Mouse (Mus musculus) myocyte (in vitro differentiated cells): ENCODE results near the gene Dcaf17. TPM values are rescaled to one million over a fixed set of nuclear protein-coding genes. Genes with fewer than 3 reads are reported as not detected.

Source experiments
- H3K27me3 ChIP-seq: one replicate; pipeline ENCODE4 v1.6.1; 2011; ENCODE audit not compliant: control insufficient read depth, insufficient read depth, insufficient read length
- H3K36me3 ChIP-seq: one replicate; pipeline ENCODE4 v1.6.1; 2011; ENCODE audit not compliant: control insufficient read depth, insufficient read depth
- H3K4me2 ChIP-seq: one replicate; pipeline ENCODE4 v1.6.1; 2011; ENCODE audit warnings: low read depth, control low read depth
- H3K4me3 ChIP-seq: one replicate; pipeline ENCODE4 v1.5.1; 2011; ENCODE audit warnings: mild to moderate bottlenecking, control low read depth, moderate library complexity
- H3K79me2 ChIP-seq: one replicate; pipeline ENCODE4 v1.6.1; 2011; ENCODE audit not compliant: control insufficient read depth, insufficient read depth
- H3ac ChIP-seq: one replicate; pipeline ENCODE4 v1.6.1; 2011; ENCODE audit not compliant: control insufficient read depth, insufficient read length
- CEBPB ChIP-seq: IDR thresholded peaks from 2 replicates; pipeline ENCODE4 v1.6.1; 2011; ENCODE audit warnings: mild to moderate bottlenecking, moderate library complexity; ENCODE audit not compliant: poor library complexity, insufficient read depth, severe bottlenecking
- E2F4 ChIP-seq: IDR thresholded peaks from one replicate; pipeline ENCODE4 v1.6.1; 2011; ENCODE audit warnings: mild to moderate bottlenecking, control low read depth, moderate library complexity; ENCODE audit not compliant: insufficient read depth
- MAX ChIP-seq: IDR thresholded peaks from one replicate; pipeline ENCODE4 v1.6.1; 2011; ENCODE audit warnings: low read depth, mild to moderate bottlenecking, control low read depth
- MYOD1 ChIP-seq, 3 experiments: IDR thresholded peaks; one replicate each; pipeline ENCODE4 v1.6.1; 2011; ENCODE audit warnings: control low read depth in 2 of 3, low read depth in 2 of 3, mild to moderate bottlenecking in 2 of 3, moderate library complexity in 1 of 3; ENCODE audit not compliant: insufficient read length in 2 of 3, control insufficient read depth in 1 of 3
- MYOG ChIP-seq, 3 experiments: IDR thresholded peaks; one replicate each; pipeline ENCODE4 v1.6.1; 2011; ENCODE audit warnings: control low read depth in 2 of 3, low read depth in 2 of 3, mild to moderate bottlenecking in 2 of 3; ENCODE audit not compliant: insufficient read length in 2 of 3, control insufficient read depth in 1 of 3, insufficient read depth in 1 of 3
- POLR2A ChIP-seq: IDR thresholded peaks from one replicate; pipeline ENCODE4 v1.6.1; 2011; ENCODE audit warnings: low read depth, mild to moderate bottlenecking, control low read depth, moderate library complexity; ENCODE audit not compliant: insufficient read length
- POLR2AphosphoS2 ChIP-seq: IDR thresholded peaks from one replicate; pipeline ENCODE4 v1.6.1; 2011; ENCODE audit warnings: low read depth, control low read depth; ENCODE audit not compliant: insufficient read length
- REST ChIP-seq: IDR thresholded peaks from one replicate; pipeline ENCODE4 v1.6.1; 2011; ENCODE audit warnings: mild to moderate bottlenecking, control low read depth, moderate library complexity; ENCODE audit not compliant: insufficient read depth, insufficient read length
- SRF ChIP-seq: IDR thresholded peaks from one replicate; pipeline ENCODE4 v1.6.1; 2011; ENCODE audit warnings: low read depth; ENCODE audit not compliant: control insufficient read depth, insufficient read length
- TCF12 ChIP-seq: IDR thresholded peaks from one replicate; pipeline ENCODE4 v1.6.1; 2011; ENCODE audit warnings: mild to moderate bottlenecking, control low read depth; ENCODE audit not compliant: poor library complexity, insufficient read depth, severe bottlenecking
- TCF3 ChIP-seq: IDR thresholded peaks from one replicate; pipeline ENCODE4 v1.6.1; 2011; ENCODE audit warnings: low read depth, control low read depth; ENCODE audit not compliant: insufficient read length
- USF1 ChIP-seq: IDR thresholded peaks from one replicate; pipeline ENCODE4 v1.6.1; 2011; ENCODE audit warnings: low read depth, mild to moderate bottlenecking, control low read depth, moderate library complexity
- polyA plus RNA-seq: library from polyadenylated mRNA; unstranded; fragments of >200 nt; fragmentation: generic; extraction: Trizol; gene quantifications from one replicate; pipeline ENCODE4 v1.2.1, GENCODE M21; 2012; ENCODE audit warnings: missing spikeins

Gene Dcaf17
- polyA plus RNA-seq, 1 experiment: 1.9 TPM

- Histone ChIP-seq H3K79me2 (no peaks in the 10 kb centered on the region), H3ac (no peak overlapping the region), H3K36me3 (peaks cover 8% of the 10 kb centered on the region), H3K27me3 (no peaks in the 10 kb centered on the region), H3K4me3 (no peak overlapping the region), H3K4me2 (no peak overlapping the region)
- no peak for TF ChIP-seq SRF
- no peak for TF ChIP-seq MYOD1 (IDR thresholded peaks at IDR 0.05; ENCODE audit: control insufficient read depth in 1 of 3, insufficient read length in 2 of 3, low read depth in 2 of 3)
- no peak for TF ChIP-seq POLR2AphosphoS2
- no peak for TF ChIP-seq MAX
- TF ChIP-seq E2F4: no peak
- no peak for TF ChIP-seq MYOG (IDR thresholded peaks at IDR 0.05; ENCODE audit: control insufficient read depth in 1 of 3, insufficient read depth in 1 of 3, insufficient read length in 2 of 3, low read depth in 2 of 3)
- TF ChIP-seq CEBPB: no peak
- TF ChIP-seq REST: no peak
- no peak for TF ChIP-seq TCF3
- no peak for TF ChIP-seq TCF12
- TF ChIP-seq POLR2A: no peak
- TF ChIP-seq USF1: no peak
Observed at GRCm38 (mm10) chr2:71073330-71073729, 18.2 kb downstream of the Dcaf17 start.

GRCm38 (mm10) chr2:71073828-71074227 is 18.7 kb downstream of the Dcaf17 start:
- Histone ChIP-seq H3K4me2 (no peak overlapping the region), H3ac (no peak overlapping the region), H3K27me3 (no peaks in the 10 kb centered on the region), H3K79me2 (no peaks in the 10 kb centered on the region), H3K36me3 (peaks cover 8% of the 10 kb centered on the region), H3K4me3 (no peak overlapping the region)
- no peak for TF ChIP-seq POLR2AphosphoS2
- no peak for TF ChIP-seq POLR2A
- TF ChIP-seq MYOG (IDR thresholded peaks at IDR 0.05; ENCODE audit: control insufficient read depth in 1 of 3, insufficient read depth in 1 of 3, insufficient read length in 2 of 3, low read depth in 2 of 3): no peak

- H3K4me2 ChIP-seq: no peak overlapping the region
- no peak overlapping the region for H3K4me3 ChIP-seq
- peaks cover 3% of the 10 kb centered on the region for H3K36me3 ChIP-seq
- no peak overlapping the region for H3ac ChIP-seq
- H3K27me3 ChIP-seq: no peaks in the 10 kb centered on the region
- TF ChIP-seq POLR2A: no peak
- no peak for TF ChIP-seq REST
- no peak for TF ChIP-seq MYOD1 (IDR thresholded peaks at IDR 0.05; ENCODE audit: control insufficient read depth in 1 of 3, insufficient read length in 2 of 3, low read depth in 2 of 3)
- TF ChIP-seq E2F4: no peak
- TF ChIP-seq MYOG (IDR thresholded peaks at IDR 0.05; ENCODE audit: control insufficient read depth in 1 of 3, insufficient read depth in 1 of 3, insufficient read length in 2 of 3, low read depth in 2 of 3): no peak
- TF ChIP-seq MAX: no peak
- no peak for TF ChIP-seq USF1
- no peak for TF ChIP-seq CEBPB
- no peak for TF ChIP-seq TCF12
- TF ChIP-seq SRF: no peak
- no peak for TF ChIP-seq TCF3
- no peak for TF ChIP-seq POLR2AphosphoS2
- no peaks in the 10 kb centered on the region for H3K79me2 ChIP-seq
Observed at GRCm38 (mm10) chr2:71082416-71082815, 27.3 kb downstream of the Dcaf17 start.

GRCm38 (mm10) chr2:71083454-71084193 is 28.5 kb downstream of the Dcaf17 start:
- Histone ChIP-seq H3K36me3 (peaks cover 3% of the 10 kb centered on the region), H3K4me2 (no peak overlapping the region), H3K79me2 (no peaks in the 10 kb centered on the region), H3K4me3 (no peak overlapping the region), H3K27me3 (no peaks in the 10 kb centered on the region), H3ac (no peak overlapping the region)
- no peak for TF ChIP-seq MYOG (IDR thresholded peaks at IDR 0.05; ENCODE audit: control insufficient read depth in 1 of 3, insufficient read depth in 1 of 3, insufficient read length in 2 of 3, low read depth in 2 of 3)
- TF ChIP-seq TCF3: no peak
- TF ChIP-seq POLR2A: no peak

GRCm38 (mm10) chr2:71089766-71090165 is 34.6 kb downstream of the Dcaf17 start:
- H3K79me2 ChIP-seq: no peaks in the 10 kb centered on the region
- H3K4me2 ChIP-seq: no peak overlapping the region
- H3K36me3 ChIP-seq: no peaks in the 10 kb centered on the region
- no peak overlapping the region for H3ac ChIP-seq
- no peaks in the 10 kb centered on the region for H3K27me3 ChIP-seq
- H3K4me3 ChIP-seq: no peak overlapping the region
- TF ChIP-seq POLR2AphosphoS2 (no peak), CEBPB (no peak), SRF (no peak), MYOD1 (IDR thresholded peaks at IDR 0.05; ENCODE audit: control insufficient read depth in 1 of 3, insufficient read length in 2 of 3, low read depth in 2 of 3) (no peak), TCF3 (no peak), TCF12 (no peak)
